Mouse (Mus musculus): ENCODE results near the gene Gal. TPM values are rescaled to one million over a fixed set of nuclear protein-coding genes. Genes with fewer than 3 reads are reported as not detected.

Gal gene
- total RNA-seq, 2 experiments from 2014 or later = 2.6 to 2.7 TPM

Other genes starting within 250 kb of the Gal start
- gene Mrpl21, start 131.6 kb downstream of the Gal start, total RNA-seq (2021) = 10 to 100 TPM; 52.4 to 56.2 TPM
- gene Ighmbp2, start 131.5 kb downstream of the Gal start, total RNA-seq (2021) = 10 to 100 TPM in 1 of 2 experiments, 1 to 10 TPM in 1; 9.8 to 11.4 TPM
- gene Cpt1a, start 92.2 kb downstream of the Gal start, total RNA-seq (2021) = 10 to 100 TPM; 25.6 to 27.0 TPM
- gene Tesmin, start 25.7 kb downstream of the Gal start, total RNA-seq (2021) = under 1 TPM; 0.25 to 0.59 TPM
- gene Ppp6r3, start 161.2 kb upstream of the Gal start, total RNA-seq (2021) = 10 to 100 TPM; 79.6 to 91.7 TPM

Data from layer of hippocampus, postnatal 25 days (tissue).